Mouse (Mus musculus): ENCODE measurements at regions not wholly inside any gene's neighbourhood (a gene's known extent, or its start where the extent isn't known, plus 50 kb on each side); places are given as distances from the start of the nearest gene placed in this dataset.

- no peak for DNase-seq (ENCODE audit: low read depth in 1 of 2, low spot score in 2 of 2)
These were observed 185.8 kb upstream of the Il12b start for GRCm38 (mm10) chr11:44214095-44214494.

GRCm38 (mm10) chr11:44216346-44216745 lies 183.5 kb upstream of the Il12b start:
- no peak for DNase-seq (ENCODE audit: low read depth in 1 of 2, low spot score in 2 of 2)

GRCm38 (mm10) chr11:44219971-44220370 lies 179.9 kb upstream of the Il12b start:
- DNase-seq (ENCODE audit: low read depth in 1 of 2, low spot score in 2 of 2) = no peak

GRCm38 (mm10) chr11:44229996-44230395 lies 169.9 kb upstream of the Il12b start:
- DNase-seq (ENCODE audit: low read depth in 1 of 2, low spot score in 2 of 2) = no peak

GRCm38 (mm10) chr11:44235456-44235855 lies 164.4 kb upstream of the Il12b start:
- DNase-seq (ENCODE audit: low read depth in 1 of 2, low spot score in 2 of 2) = no peak

- no peak for DNase-seq (ENCODE audit: low read depth in 1 of 2, low spot score in 2 of 2)
These were observed 161.8 kb upstream of the Il12b start for GRCm38 (mm10) chr11:44238051-44238450.

GRCm38 (mm10) chr11:44238598-44238997 lies 161.3 kb upstream of the Il12b start:
- no peak for DNase-seq (ENCODE audit: low read depth in 1 of 2, low spot score in 2 of 2)

GRCm38 (mm10) chr11:44243184-44243583 lies 156.7 kb upstream of the Il12b start:
- no peak for DNase-seq (ENCODE audit: low read depth in 1 of 2, low spot score in 2 of 2)

- DNase-seq (ENCODE audit: low read depth in 1 of 2, low spot score in 2 of 2) = no peak
These were observed 148.0 kb upstream of the Il12b start for GRCm38 (mm10) chr11:44251821-44252220.

GRCm38 (mm10) chr11:44260376-44261111 lies 139.3 kb upstream of the Il12b start:
- no peak for DNase-seq (ENCODE audit: low read depth in 1 of 2, low spot score in 2 of 2)

GRCm38 (mm10) chr11:44261657-44262056 lies 138.2 kb upstream of the Il12b start:
- DNase-seq (ENCODE audit: low read depth in 1 of 2, low spot score in 2 of 2) = no peak

GRCm38 (mm10) chr11:44262571-44262970 lies 137.3 kb upstream of the Il12b start:
- DNase-seq (ENCODE audit: low read depth in 1 of 2, low spot score in 2 of 2) = no peak

GRCm38 (mm10) chr11:44272268-44272667 lies 127.6 kb upstream of the Il12b start:
- DNase-seq (ENCODE audit: low read depth in 1 of 2, low spot score in 2 of 2) = no peak

GRCm38 (mm10) chr11:44278521-44279208 lies 121.2 kb upstream of the Il12b start:
- DNase-seq (ENCODE audit: low read depth in 1 of 2, low spot score in 2 of 2) = no peak

- DNase-seq (ENCODE audit: low read depth in 1 of 2, low spot score in 2 of 2) = no peak
These were observed 113.9 kb upstream of the Il12b start for GRCm38 (mm10) chr11:44285961-44286360.

- no peak for DNase-seq (ENCODE audit: low read depth in 1 of 2, low spot score in 2 of 2)
These were observed 111.0 kb upstream of the Il12b start for GRCm38 (mm10) chr11:44288825-44289224.

GRCm38 (mm10) chr11:44303786-44304185 lies 96.1 kb upstream of the Il12b start:
- no peak for DNase-seq (ENCODE audit: low read depth in 1 of 2, low spot score in 2 of 2)

GRCm38 (mm10) chr11:44316061-44316460 lies 83.8 kb upstream of the Il12b start:
- no peak for DNase-seq (ENCODE audit: low read depth in 1 of 2, low spot score in 2 of 2)

- DNase-seq (ENCODE audit: low read depth in 1 of 2, low spot score in 2 of 2) = no peak
These were observed 80.7 kb upstream of the Il12b start for GRCm38 (mm10) chr11:44319136-44319535.

GRCm38 (mm10) chr11:44323314-44323713 lies 76.5 kb upstream of the Il12b start:
- no peak for DNase-seq (ENCODE audit: low read depth in 1 of 2, low spot score in 2 of 2)

GRCm38 (mm10) chr11:44325066-44325465 lies 74.8 kb upstream of the Il12b start:
- DNase-seq (ENCODE audit: low read depth in 1 of 2, low spot score in 2 of 2) = no peak

- no peak for DNase-seq (ENCODE audit: low read depth in 1 of 2, low spot score in 2 of 2)
These were observed 74.3 kb upstream of the Il12b start for GRCm38 (mm10) chr11:44325525-44325924.

- no peak for DNase-seq (ENCODE audit: low read depth in 1 of 2, low spot score in 2 of 2)
These were observed 70.4 kb upstream of the Il12b start for GRCm38 (mm10) chr11:44329503-44329902.
